10 mouse cellular contexts compared by ENCODE assay signal in genomic region chr4:123013949-123014406, GRCm38 (mm10). TPM values are rescaled to one million over a fixed set of nuclear protein-coding genes. Genes with fewer than 3 reads are reported as not detected.
A peak's percentile ranks its signal among the peaks of the same experiment; 100 is the strongest.
DNase-seq lines count a peak whose midpoint lies in the region; ATAC-seq lines count a peak whose summit lies in the region.
"Had no signal": no experiment of that assay in that cellular context is flagged by ENCODE, and none has a peak within 500 bp of the region (broad histone marks: within the 10 kb centered on the region; RNA-seq: fewer than 3 reads in every experiment).

No protein-coding gene starts in this region.

- peak overlapping the region; percentile 26 for H3K4me3 ChIP-seq in hindbrain, embryonic 10.5 days
- peak overlapping the region; percentile 22; the same call in 1 of the 2 replicates for H3K4me3 ChIP-seq in midbrain, embryonic 13.5 days (replicated peaks)
- H3K4me3 ChIP-seq in liver, embryonic 11.5 days (ENCODE audit: low read depth, low read length), result no peak overlapping the region
- H3K4me3 ChIP-seq: lung, embryonic 15.5 days; stomach, embryonic 15.5 days had no signal

- peak overlapping the region; percentile 46 for H3K4me2 ChIP-seq in midbrain, embryonic 13.5 days (replicated peaks)
- no peak overlapping the region for H3K4me2 ChIP-seq in liver, embryonic 11.5 days
- H3K4me2 ChIP-seq: lung, embryonic 15.5 days; stomach, embryonic 15.5 days had no signal

- peaks cover 60% of the 10 kb centered on the region for H3K4me1 ChIP-seq in hindbrain, embryonic 10.5 days (replicated peaks)
- peaks cover 56% of the 10 kb centered on the region for H3K4me1 ChIP-seq in midbrain, embryonic 13.5 days (replicated peaks)
- peaks cover 15% of the 10 kb centered on the region for H3K4me1 ChIP-seq in liver, embryonic 11.5 days (replicated peaks; ENCODE audit: control insufficient read depth, insufficient read depth, low read length)

- ATAC-seq in midbrain, embryonic 13.5 days, result peak; percentile 79
- no peak for ATAC-seq in liver, embryonic 11.5 days (replicated peaks; ENCODE audit: low FRiP score)

- H3K36me3 ChIP-seq in hindbrain, embryonic 10.5 days, result peaks cover 8% of the 10 kb centered on the region
- H3K36me3 ChIP-seq in midbrain, embryonic 13.5 days, result 0 out of 2 replicates have a peak, but pooled peaks cover 2% of the 10 kb centered on the region
- no peaks in the 10 kb centered on the region for H3K36me3 ChIP-seq in liver, embryonic 11.5 days (ENCODE audit: control insufficient read depth, insufficient read depth, low read length)
- H3K36me3 ChIP-seq: lung, embryonic 15.5 days; stomach, embryonic 15.5 days had no signal

- peak overlapping the region; percentile 56 for H3K9ac ChIP-seq in midbrain, embryonic 13.5 days (replicated peaks)
- H3K9ac ChIP-seq in liver, embryonic 11.5 days (ENCODE audit: low read depth, low read length), result no peak overlapping the region
- H3K9ac ChIP-seq: lung, embryonic 15.5 days; stomach, embryonic 15.5 days had no signal

- WGBS in hindbrain, embryonic 10.5 days, result 21% methylated on average over 3 of the region's 3 CpGs
- WGBS in midbrain, embryonic 13.5 days, result 3% methylated on average over 3 of the region's 3 CpGs
- WGBS in liver, embryonic 11.5 days, result 60% methylated on average over 3 of the region's 3 CpGs

- no peaks in the 10 kb centered on the region for H3K9me3 ChIP-seq in hindbrain, embryonic 10.5 days
- H3K9me3 ChIP-seq in midbrain, embryonic 13.5 days, result no peaks in the 10 kb centered on the region
- H3K9me3 ChIP-seq in liver, embryonic 11.5 days (ENCODE audit: control insufficient read depth, low read length), result no peaks in the 10 kb centered on the region
- H3K9me3 ChIP-seq: lung, embryonic 15.5 days; stomach, embryonic 15.5 days had no signal

- peak overlapping the region; percentile 94 for H3K27ac ChIP-seq in hindbrain, embryonic 10.5 days
- peak overlapping the region; percentile 99 for H3K27ac ChIP-seq in midbrain, embryonic 13.5 days
- no peak overlapping the region for H3K27ac ChIP-seq in liver, embryonic 11.5 days (ENCODE audit: low read depth, low read length)
- H3K27ac ChIP-seq: lung, embryonic 15.5 days; stomach, embryonic 15.5 days had no signal

- H3K27me3 ChIP-seq in hindbrain, embryonic 10.5 days (ENCODE audit: insufficient read depth, poor library complexity, severe bottlenecking), result no peaks in the 10 kb centered on the region
- H3K27me3 ChIP-seq in midbrain, embryonic 13.5 days, result no peaks in the 10 kb centered on the region
- H3K27me3 ChIP-seq in liver, embryonic 11.5 days (replicated peaks; ENCODE audit: control insufficient read depth, insufficient read depth, low read length), result no peaks in the 10 kb centered on the region
- H3K27me3 ChIP-seq: lung, embryonic 15.5 days; stomach, embryonic 15.5 days had no signal

- DNase-seq in right cerebral cortex, adult 18-20 months, result peak; percentile 70
- no peak for DNase-seq in right cerebral cortex, postnatal 14 days
- peak; percentile 62 for DNase-seq in hindbrain, embryonic 10.5 days (ENCODE audit: low spot score)
- DNase-seq in gastrocnemius, adult 18-20 months (ENCODE audit: low spot score), result no peak
- no peak for DNase-seq in lung, postnatal 4 days
- no peak for DNase-seq in spleen, postnatal 10 days (ENCODE audit: low spot score in 2 of 2)
- no peak for DNase-seq in liver, embryonic 11.5 days (ENCODE audit: low spot score)

RNA-seq across cellular contexts. Expression of gene Trit1, which starts 2.4 kb away (rescaled TPM):
- 22.7 and 25.0 TPM in 2 replicates for polyA plus RNA-seq in hindbrain, embryonic 10.5 days (2016; fragmentation: Nextera tagmentation; extraction: Ambion mirVana)
- 27.6 and 30.9 TPM in 2 replicates for polyA plus RNA-seq in midbrain, embryonic 13.5 days (2015; fragmentation: Nextera tagmentation; extraction: Ambion mirVana)
- total RNA-seq in gastrocnemius, adult 18-20 months (2021), result 1 to 10 TPM; 6.5 to 6.8 TPM
- 17.2 and 17.5 TPM in 2 replicates for polyA plus RNA-seq in liver, embryonic 11.5 days (2014; fragmentation: Nextera tagmentation; extraction: Ambion mirVana)

RNA-seq across cellular contexts. Expression of gene Mycl, which starts 18.5 kb away (rescaled TPM):
- 74.1 and 82.3 TPM in 2 replicates for polyA plus RNA-seq in hindbrain, embryonic 10.5 days (2016; fragmentation: Nextera tagmentation; extraction: Ambion mirVana)
- 95.2 and 101 TPM in 2 replicates for polyA plus RNA-seq in midbrain, embryonic 13.5 days (2015; fragmentation: Nextera tagmentation; extraction: Ambion mirVana)
- total RNA-seq in gastrocnemius, adult 18-20 months (2021), result under 1 TPM; 0.12 to 0.64 TPM
- polyA plus RNA-seq in liver, embryonic 11.5 days (2014; fragmentation: Nextera tagmentation; extraction: Ambion mirVana), result 3.1 and 4.0 TPM in 2 replicates

RNA-seq across cellular contexts. Expression of gene Mfsd2a, which starts 53.0 kb away (rescaled TPM):
- 26.8 and 28.9 TPM in 2 replicates for polyA plus RNA-seq in hindbrain, embryonic 10.5 days (2016; fragmentation: Nextera tagmentation; extraction: Ambion mirVana)
- 31.7 and 32.5 TPM in 2 replicates for polyA plus RNA-seq in midbrain, embryonic 13.5 days (2015; fragmentation: Nextera tagmentation; extraction: Ambion mirVana)
- total RNA-seq in gastrocnemius, adult 18-20 months (2021), result under 1 TPM; 0.39 to 0.81 TPM
- 0.64 and 0.68 TPM in 2 replicates for polyA plus RNA-seq in liver, embryonic 11.5 days (2014; fragmentation: Nextera tagmentation; extraction: Ambion mirVana)

Comparison
In these comparisons a context has a peak if more than half of its experiments do, and no peak if none do; other contexts are left out.
1. DNase-seq: peak in right cerebral cortex, adult 18-20 months (single experiment) and hindbrain, embryonic 10.5 days (single experiment); none in right cerebral cortex, postnatal 14 days (single experiment), gastrocnemius, adult 18-20 months (single experiment), lung, postnatal 4 days (0 of 2), spleen, postnatal 10 days (0 of 2) and liver, embryonic 11.5 days (single experiment).
2. RNA of gene Mycl, which starts 18.5 kb away (polyA plus RNA-seq): 95.2 to 101 TPM in midbrain, embryonic 13.5 days and 74.1 to 82.3 TPM in hindbrain, embryonic 10.5 days; 3.1 to 4.0 TPM in liver, embryonic 11.5 days; every median in the first group is over 10 times any median in the second.
3. RNA of gene Mfsd2a, which starts 53.0 kb away (polyA plus RNA-seq): 31.7 to 32.5 TPM in midbrain, embryonic 13.5 days and 26.8 to 28.9 TPM in hindbrain, embryonic 10.5 days; 0.64 to 0.68 TPM in liver, embryonic 11.5 days; every median in the first group is over 10 times any median in the second.